Mouse (Mus musculus) heart, embryonic 14.5 days (tissue): ENCODE measurements around the gene Syt1. TPM values are rescaled to one million over a fixed set of nuclear protein-coding genes. Genes with fewer than 3 reads are reported as not detected.

Source experiments
- ATAC-seq: fragments of 200-750 bp; cut with Nextera tagmentation; 2 replicates; pipeline ENCODE4 v1.8.0; 2017; ENCODE audit warnings: low read depth, moderate TSS enrichment; ENCODE audit not compliant: insufficient number of reproducible peaks, insufficient read depth, low FRiP score
- H3K27ac ChIP-seq, 2 experiments: fragments of 200-500 bp in 1 of 2; fragments of 300-500 bp in 1 of 2; sonication (generic) in 1 of 2; replicated peaks in 1 of 2; 2 replicates each; pipeline ENCODE4 v1.5.1; 2012 to 2014; ENCODE audit warnings: low read depth in 2 of 2, low read length in 2 of 2, control low read depth in 1 of 2, mild to moderate bottlenecking in 1 of 2, mixed read lengths in 1 of 2; ENCODE audit not compliant: control insufficient read depth in 1 of 2, insufficient read depth in 1 of 2
- H3K27me3 ChIP-seq: fragments of 300-500 bp; sonication (generic); 2 replicates; pipeline ENCODE4 v1.6.1; 2014; ENCODE audit warnings: mild to moderate bottlenecking, low read length, control low read depth; ENCODE audit not compliant: control insufficient read depth, insufficient read depth
- H3K36me3 ChIP-seq: fragments of 300-500 bp; sonication (generic); 2 replicates; pipeline ENCODE4 v1.6.1; 2014; ENCODE audit warnings: mild to moderate bottlenecking, control low read depth, low read length, mixed read lengths; ENCODE audit not compliant: control insufficient read depth, insufficient read depth
- H3K4me1 ChIP-seq, 2 experiments: fragments of 200-500 bp in 1 of 2; fragments of 300-500 bp in 1 of 2; sonication (generic) in 1 of 2; 2 replicates each; pipeline ENCODE4 v1.6.1; 2012 to 2014; ENCODE audit warnings: low read length in 2 of 2, control low read depth in 1 of 2, mixed read lengths in 1 of 2; ENCODE audit not compliant: control insufficient read depth in 2 of 2, insufficient read depth in 2 of 2
- H3K4me2 ChIP-seq: fragments of 300-500 bp; sonication (generic); 2 replicates; pipeline ENCODE4 v1.6.1; 2014; ENCODE audit warnings: mild to moderate bottlenecking, low read length
- H3K4me3 ChIP-seq, 2 experiments: fragments of 200-500 bp in 1 of 2; fragments of 300-500 bp in 1 of 2; sonication (generic) in 1 of 2; 2 replicates each; pipeline ENCODE4 v1.5.1; 2012 to 2014; ENCODE audit warnings: low read length in 2 of 2, mild to moderate bottlenecking in 2 of 2, control low read depth in 1 of 2, low read depth in 1 of 2, moderate library complexity in 1 of 2; ENCODE audit not compliant: control insufficient read depth in 1 of 2, insufficient read depth in 1 of 2
- H3K9ac ChIP-seq: fragments of 300-500 bp; sonication (generic); 2 replicates; pipeline ENCODE4 v1.6.1; 2014; ENCODE audit warnings: mild to moderate bottlenecking, low read length
- H3K9me3 ChIP-seq: fragments of 300-500 bp; sonication (generic); 2 replicates; pipeline ENCODE4 v1.6.1; 2016; ENCODE audit warnings: low read length, control low read depth; ENCODE audit not compliant: control insufficient read depth
- WGBS: fragments of 180-500 bp; shearing (Covaris S2); extraction: QIAGEN DNeasy Blood & Tissue Kit; methylation state at CpG from one replicate; pipeline ENCODE4 v1.1.7; 2014; 5-methylcytosine and 5-hydroxymethylcytosine counted together
- polyA plus RNA-seq: library from polyadenylated mRNA; unstranded; fragments of >200 nt; fragmentation: Nextera tagmentation; extraction: Ambion mirVana; gene quantifications from 2 replicates; pipeline ENCODE4 v1.2.1, GENCODE M21; 2014

Gene Syt1
- polyA plus RNA-seq, 1 experiment from 2014 or later: 1.2 TPM

DNA sequence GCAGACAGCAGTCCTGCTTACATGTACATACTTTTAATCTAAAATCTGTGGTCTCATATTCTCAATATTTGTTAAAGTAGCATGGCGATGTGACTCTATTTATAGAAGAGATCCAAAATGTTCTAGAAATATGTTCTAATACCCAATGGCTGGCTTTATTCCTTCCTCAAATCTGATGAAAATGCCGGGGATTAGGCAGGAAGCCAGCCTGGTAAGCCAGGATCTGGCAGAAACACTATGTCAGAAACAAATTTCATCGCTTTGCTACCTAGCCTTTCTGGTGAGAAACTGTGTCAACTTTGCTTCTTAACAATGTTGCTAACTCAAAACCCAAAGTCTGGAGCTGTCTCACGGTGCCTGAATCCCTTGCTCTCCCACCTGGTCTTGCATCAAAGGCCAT, 7.3 kb downstream of the Syt1 start:
- no peak for ATAC-seq
- Histone ChIP-seq H3K4me1 (no peaks in the 10 kb centered on the region), H3K9ac (no peak overlapping the region), H3K9me3 (no peaks in the 10 kb centered on the region), H3K27ac (no peak overlapping the region), H3K36me3 (no peaks in the 10 kb centered on the region), H3K4me2 (no peak overlapping the region), H3K27me3 (0 out of 2 replicates have a peak, but pooled peaks cover under 1% of the 10 kb centered on the region), H3K4me3 (no peak overlapping the region)
- 78% methylated on average over 4 of the region's 4 CpGs for WGBS

DNA sequence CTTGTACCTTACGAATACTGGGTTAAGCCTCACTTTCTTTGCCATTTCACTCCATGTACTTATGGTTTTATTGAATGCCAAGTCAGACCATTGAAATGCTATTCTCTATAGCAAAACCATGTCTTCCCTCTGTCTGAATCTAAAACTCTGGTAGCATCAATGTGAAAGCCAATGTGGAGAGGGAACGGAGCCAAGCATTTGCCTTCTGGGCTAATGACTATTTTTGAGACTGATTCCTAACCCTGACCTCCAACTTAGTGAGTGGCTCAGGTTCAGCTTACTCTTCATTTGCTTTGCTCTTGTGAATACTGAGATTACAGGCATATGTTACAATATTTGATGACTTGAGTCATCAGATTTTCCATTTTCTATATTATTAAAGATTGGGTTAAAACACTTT, 23.5 kb downstream of the Syt1 start:
- no peaks in the 10 kb centered on the region for H3K4me1 ChIP-seq
- H3K9me3 ChIP-seq: no peaks in the 10 kb centered on the region
- H3K4me3 ChIP-seq: no peak overlapping the region
- H3K27ac ChIP-seq: no peak overlapping the region
- H3K9ac ChIP-seq: no peak overlapping the region
- H3K27me3 ChIP-seq: no peaks in the 10 kb centered on the region
- WGBS: 93% methylated on average over 2 of the region's 2 CpGs
- H3K4me2 ChIP-seq: no peak overlapping the region
- H3K36me3 ChIP-seq: no peaks in the 10 kb centered on the region
- ATAC-seq: no peak

DNA sequence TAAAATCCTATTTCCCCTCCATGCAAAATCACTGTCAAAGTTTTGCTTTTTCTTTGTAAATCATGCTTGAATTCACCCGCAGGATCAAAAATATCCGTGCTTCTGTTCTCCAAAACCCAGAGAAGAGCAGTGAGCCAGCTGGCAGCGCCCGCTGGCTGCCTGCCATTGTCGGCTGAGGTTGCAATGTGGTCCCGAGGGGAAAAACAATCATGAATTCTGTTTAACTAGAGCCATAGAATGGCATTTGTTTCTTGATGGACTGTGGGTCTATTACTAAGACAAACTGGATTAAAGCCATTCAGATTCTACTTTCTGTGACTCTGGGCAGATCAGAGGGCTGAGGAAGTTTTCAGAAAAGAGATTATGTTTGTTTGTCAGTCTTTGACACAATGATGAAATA, 31.1 kb downstream of the Syt1 start:
- no peak overlapping the region for H3K4me2 ChIP-seq
- H3K4me3 ChIP-seq: no peak overlapping the region
- H3K27ac ChIP-seq: no peak overlapping the region
- H3K9ac ChIP-seq: no peak overlapping the region
- H3K4me1 ChIP-seq: no peaks in the 10 kb centered on the region
- no peaks in the 10 kb centered on the region for H3K36me3 ChIP-seq
- no peaks in the 10 kb centered on the region for H3K27me3 ChIP-seq
- 76% methylated on average over 6 of the region's 6 CpGs for WGBS
- no peak for ATAC-seq
- no peaks in the 10 kb centered on the region for H3K9me3 ChIP-seq

DNA sequence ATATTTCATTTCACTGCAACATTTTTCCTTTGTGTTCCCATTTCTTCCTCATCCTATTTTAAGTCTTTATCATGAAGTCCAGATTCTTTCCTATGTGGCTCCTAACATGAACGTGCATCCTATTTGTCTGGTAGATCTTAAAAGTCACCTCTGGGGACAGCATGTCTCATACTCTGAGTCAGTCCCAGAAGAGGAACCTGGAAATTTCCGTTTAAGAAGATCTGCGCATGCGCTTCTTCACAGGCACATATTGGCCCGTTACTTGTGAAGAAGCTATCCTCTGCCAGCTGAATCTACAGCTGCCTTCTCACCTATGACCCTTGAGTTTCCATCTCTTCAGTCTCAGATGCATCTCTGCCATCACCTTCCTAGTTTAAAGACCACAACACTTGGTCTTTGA, 55.8 kb downstream of the Syt1 start:
- H3K4me2 ChIP-seq: no peak overlapping the region
- H3K27ac ChIP-seq: no peak overlapping the region
- no peaks in the 10 kb centered on the region for H3K4me1 ChIP-seq
- H3K9me3 ChIP-seq: no peaks in the 10 kb centered on the region
- no peak overlapping the region for H3K9ac ChIP-seq
- no peaks in the 10 kb centered on the region for H3K27me3 ChIP-seq
- no peak for ATAC-seq
- H3K4me3 ChIP-seq: no peak overlapping the region
- no peaks in the 10 kb centered on the region for H3K36me3 ChIP-seq
- WGBS: 84% methylated on average over 5 of the region's 5 CpGs

DNA sequence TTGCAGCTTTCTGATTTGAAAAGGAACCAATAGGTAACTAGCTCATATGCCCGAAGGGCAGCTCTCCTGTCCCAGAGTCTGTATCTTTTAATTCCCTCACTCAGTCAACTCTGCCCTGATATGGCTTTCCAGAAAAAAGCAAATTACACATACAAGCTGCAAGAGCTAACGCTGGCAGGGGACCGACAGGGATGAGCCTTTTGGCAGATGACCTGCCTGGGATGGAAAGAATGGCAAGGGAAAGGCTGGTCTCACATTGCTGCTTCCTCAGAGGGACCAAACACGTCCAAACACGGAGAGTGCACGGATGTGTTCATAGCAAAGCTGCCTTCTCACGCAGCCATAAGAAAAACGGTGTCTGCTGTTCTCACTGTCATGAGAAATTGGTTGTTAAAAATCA, 58.6 kb downstream of the Syt1 start:
- no peak for ATAC-seq

DNA sequence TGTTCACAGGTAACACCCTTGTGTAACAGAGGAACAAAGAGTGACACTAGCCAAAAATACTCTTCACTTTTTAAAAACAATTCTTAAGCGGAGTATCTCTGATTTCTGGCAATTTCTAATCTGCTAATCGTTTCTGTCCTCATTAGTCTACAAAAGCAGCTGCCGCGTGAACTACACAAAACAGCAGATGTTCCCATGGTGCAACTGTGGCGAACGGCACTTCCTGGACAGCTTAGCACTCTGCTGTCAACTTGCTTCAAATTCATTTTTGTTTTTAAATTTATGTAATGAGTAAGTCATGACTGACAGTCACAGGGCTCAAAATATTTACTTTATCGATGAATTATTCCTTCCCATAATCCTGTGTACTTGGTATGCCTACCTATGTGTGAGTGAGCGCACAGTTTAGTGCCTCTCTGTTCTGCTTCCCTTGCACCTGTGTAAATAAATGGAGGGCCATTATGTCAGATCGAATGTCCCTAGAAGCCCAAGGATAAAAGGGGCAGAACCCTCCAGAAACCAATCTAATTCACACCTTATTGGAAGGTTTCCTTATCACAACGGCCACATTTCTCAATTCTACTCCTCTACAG, 73.8 kb downstream of the Syt1 start:
- no peak overlapping the region for H3K9ac ChIP-seq
- no peak overlapping the region for H3K4me2 ChIP-seq
- no peaks in the 10 kb centered on the region for H3K4me1 ChIP-seq
- H3K27me3 ChIP-seq: no peaks in the 10 kb centered on the region
- no peak overlapping the region for H3K4me3 ChIP-seq
- 82% methylated on average over 10 of the region's 10 CpGs for WGBS
- ATAC-seq: no peak
- H3K9me3 ChIP-seq: no peaks in the 10 kb centered on the region
- no peaks in the 10 kb centered on the region for H3K36me3 ChIP-seq
- H3K27ac ChIP-seq: no peak overlapping the region

More for the DNA sequence above, 58.6 kb downstream of the Syt1 start:
- H3K9ac ChIP-seq: no peak overlapping the region
- no peak overlapping the region for H3K4me3 ChIP-seq
- WGBS: 83% methylated on average over 8 of the region's 8 CpGs
- H3K36me3 ChIP-seq: no peaks in the 10 kb centered on the region
- H3K27ac ChIP-seq: no peak overlapping the region
- H3K4me2 ChIP-seq: no peak overlapping the region
- H3K27me3 ChIP-seq: no peaks in the 10 kb centered on the region
- H3K4me1 ChIP-seq: no peaks in the 10 kb centered on the region
- H3K9me3 ChIP-seq: no peaks in the 10 kb centered on the region

DNA sequence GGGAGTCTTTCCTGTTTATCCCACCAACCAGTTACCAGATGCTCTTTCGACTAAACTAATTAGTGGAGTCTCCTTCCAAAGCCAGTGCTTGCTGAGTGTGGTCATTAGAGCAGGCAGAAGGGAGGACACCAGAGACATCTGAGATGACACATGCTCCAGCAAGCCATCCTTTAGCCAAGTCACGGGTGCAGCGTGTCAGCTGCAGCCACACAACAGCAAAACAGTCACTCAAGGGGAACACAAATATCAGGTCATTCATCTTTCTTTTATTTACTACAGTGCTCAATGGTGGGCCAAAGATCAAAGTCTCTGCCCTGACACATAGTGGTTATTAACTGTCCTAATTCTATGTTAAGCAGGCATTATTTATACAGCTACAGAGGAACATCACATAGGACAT, 80.5 kb downstream of the Syt1 start:
- no peak overlapping the region for H3K9ac ChIP-seq
- H3K4me3 ChIP-seq: no peak overlapping the region
- WGBS: 85% methylated on average over 3 of the region's 3 CpGs
- H3K9me3 ChIP-seq: no peaks in the 10 kb centered on the region
- no peak overlapping the region for H3K4me2 ChIP-seq
- H3K27me3 ChIP-seq: no peaks in the 10 kb centered on the region
- no peaks in the 10 kb centered on the region for H3K36me3 ChIP-seq
- no peak for ATAC-seq
- no peak overlapping the region for H3K27ac ChIP-seq
- H3K4me1 ChIP-seq: no peaks in the 10 kb centered on the region

DNA sequence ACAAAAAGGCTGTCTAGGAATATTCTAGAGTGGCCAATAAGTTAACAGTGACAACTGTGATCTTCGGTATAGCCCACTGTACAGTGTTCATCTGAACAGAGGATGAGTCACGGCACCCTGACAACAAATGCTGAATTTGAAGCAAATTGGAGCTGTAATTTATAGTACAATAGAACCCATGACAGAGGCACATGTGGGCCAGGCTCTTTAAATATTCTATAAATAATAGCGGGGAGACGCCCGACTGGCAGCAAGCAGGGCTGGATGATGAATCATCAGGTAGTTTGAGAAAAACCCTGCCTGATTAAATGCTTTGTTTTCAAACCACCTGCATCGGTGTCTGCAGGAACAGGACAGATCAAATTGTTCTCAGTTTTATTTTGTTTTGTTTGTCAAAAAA, 81.1 kb downstream of the Syt1 start:
- H3K27me3 ChIP-seq: no peaks in the 10 kb centered on the region
- no peak for ATAC-seq
- no peaks in the 10 kb centered on the region for H3K4me1 ChIP-seq
- no peak overlapping the region for H3K4me2 ChIP-seq
- no peak overlapping the region for H3K9ac ChIP-seq
- no peak overlapping the region for H3K4me3 ChIP-seq
- no peaks in the 10 kb centered on the region for H3K9me3 ChIP-seq
- 77% methylated on average over 6 of the region's 6 CpGs for WGBS
- H3K27ac ChIP-seq: no peak overlapping the region
- H3K36me3 ChIP-seq: no peaks in the 10 kb centered on the region
